Mouse (Mus musculus): ENCODE measurements around the gene Zbtb9. TPM values are rescaled to one million over a fixed set of nuclear protein-coding genes. Genes with fewer than 3 reads are reported as not detected.
A peak's percentile ranks its signal among the peaks of the same experiment; 100 is the strongest.

Gene Zbtb9
- polyA plus RNA-seq, 1 experiment from 2014 or later: 16.7 TPM

GRCm38 (mm10) chr17:26949866-26950265 is 23.1 kb upstream of the Zbtb9 start:
- peak overlapping the region; percentile 80 for H3K9ac ChIP-seq
- peak overlapping the region; percentile 72 for H3K4me3 ChIP-seq
- 45% methylated on average over 5 of the region's 5 CpGs for WGBS
- H3K4me2 ChIP-seq (replicated peaks): peak overlapping the region; percentile 90
- H3K4me1 ChIP-seq: peaks cover 81% of the 10 kb centered on the region
- peaks cover 4% of the 10 kb centered on the region for H3K36me3 ChIP-seq
- no peaks in the 10 kb centered on the region for H3K27me3 ChIP-seq
- no peaks in the 10 kb centered on the region for H3K9me3 ChIP-seq
- no peak for ATAC-seq (ENCODE audit: low FRiP score, low read depth)
- peak overlapping the region; percentile 69; the same call in 1 of the 2 replicates for H3K27ac ChIP-seq

DNA sequence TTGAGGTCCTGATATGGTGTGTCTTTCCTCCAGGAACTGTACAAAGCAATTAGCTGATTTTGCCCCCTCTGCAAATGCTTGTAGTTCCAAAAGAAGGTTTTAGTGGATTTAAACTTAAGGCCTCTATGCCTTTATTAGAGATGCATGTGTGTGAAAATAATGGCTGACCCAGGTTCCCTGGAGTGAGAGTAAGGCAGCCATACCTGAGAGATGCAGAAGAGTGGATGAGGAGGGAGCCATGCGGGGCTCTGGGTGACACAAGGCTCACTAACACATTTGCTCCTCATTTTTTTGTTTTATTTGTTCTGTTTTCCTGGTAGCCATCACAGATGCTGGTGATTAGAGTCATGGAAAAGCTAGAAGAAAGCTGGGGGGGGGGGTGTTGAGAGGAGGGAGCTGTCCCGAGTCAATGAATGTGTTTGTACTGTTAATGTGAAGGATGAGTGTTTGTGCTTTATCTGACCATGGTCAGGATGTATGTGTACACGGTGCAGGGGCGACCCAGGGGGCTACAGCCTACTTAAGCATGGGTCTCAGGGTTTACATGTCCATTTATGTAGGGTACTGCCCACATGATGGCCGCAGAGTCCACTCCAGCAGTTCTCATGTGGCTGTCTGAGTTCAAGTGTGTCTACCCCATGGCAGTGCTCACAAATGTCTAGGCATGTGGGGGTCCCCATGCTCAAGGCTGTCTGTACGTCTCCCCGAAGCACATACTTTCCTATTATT is 22.2 kb upstream of the Zbtb9 start:
- Histone ChIP-seq H3K9me3 (no peaks in the 10 kb centered on the region), H3K4me3 (peak overlapping the region; percentile 45), H3K4me1 (peaks cover 77% of the 10 kb centered on the region), H3K9ac (peak overlapping the region; percentile 70), H3K27me3 (no peaks in the 10 kb centered on the region), H3K4me2 (replicated peaks) (peak overlapping the region; percentile 90), H3K27ac (peak overlapping the region; percentile 61; the same call in 1 of the 2 replicates), H3K36me3 (peaks cover 12% of the 10 kb centered on the region)
- no peak for ATAC-seq (ENCODE audit: low FRiP score, low read depth)
- WGBS: 24% methylated on average over 7 of the region's 7 CpGs

DNA sequence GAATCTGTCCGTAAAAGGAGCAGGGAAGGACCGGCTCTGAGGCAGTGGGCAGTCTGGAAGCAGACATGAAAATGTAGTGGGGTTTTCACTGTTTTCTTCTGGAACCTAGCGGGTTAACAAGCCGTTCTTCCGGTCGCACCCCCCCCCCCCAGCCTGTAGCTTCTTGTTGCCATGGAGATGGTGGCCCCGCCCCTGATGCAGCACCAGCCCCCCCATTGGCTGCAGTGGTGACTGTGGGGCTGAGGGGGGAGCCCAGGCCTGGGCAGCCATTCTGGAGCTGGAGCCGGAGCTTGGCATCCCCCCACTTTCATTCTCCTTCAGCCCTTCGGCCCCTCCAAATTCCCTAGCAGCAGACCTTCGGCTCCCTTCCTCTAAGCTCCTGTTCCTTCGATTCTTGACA is 21.6 kb upstream of the Zbtb9 start:
- Histone ChIP-seq H3K27me3 (no peaks in the 10 kb centered on the region), H3K4me3 (peak overlapping the region; percentile 45), H3K9ac (peak overlapping the region; percentile 70), H3K36me3 (peaks cover 19% of the 10 kb centered on the region), H3K4me1 (peaks cover 70% of the 10 kb centered on the region), H3K27ac (peak overlapping the region; percentile 63; the same call in 1 of the 2 replicates), H3K9me3 (no peaks in the 10 kb centered on the region), H3K4me2 (replicated peaks) (peak overlapping the region; percentile 90)
- peak; percentile 73 for ATAC-seq (ENCODE audit: low FRiP score, low read depth)
- WGBS: 0% methylated on average over 11 of the region's 11 CpGs

DNA sequence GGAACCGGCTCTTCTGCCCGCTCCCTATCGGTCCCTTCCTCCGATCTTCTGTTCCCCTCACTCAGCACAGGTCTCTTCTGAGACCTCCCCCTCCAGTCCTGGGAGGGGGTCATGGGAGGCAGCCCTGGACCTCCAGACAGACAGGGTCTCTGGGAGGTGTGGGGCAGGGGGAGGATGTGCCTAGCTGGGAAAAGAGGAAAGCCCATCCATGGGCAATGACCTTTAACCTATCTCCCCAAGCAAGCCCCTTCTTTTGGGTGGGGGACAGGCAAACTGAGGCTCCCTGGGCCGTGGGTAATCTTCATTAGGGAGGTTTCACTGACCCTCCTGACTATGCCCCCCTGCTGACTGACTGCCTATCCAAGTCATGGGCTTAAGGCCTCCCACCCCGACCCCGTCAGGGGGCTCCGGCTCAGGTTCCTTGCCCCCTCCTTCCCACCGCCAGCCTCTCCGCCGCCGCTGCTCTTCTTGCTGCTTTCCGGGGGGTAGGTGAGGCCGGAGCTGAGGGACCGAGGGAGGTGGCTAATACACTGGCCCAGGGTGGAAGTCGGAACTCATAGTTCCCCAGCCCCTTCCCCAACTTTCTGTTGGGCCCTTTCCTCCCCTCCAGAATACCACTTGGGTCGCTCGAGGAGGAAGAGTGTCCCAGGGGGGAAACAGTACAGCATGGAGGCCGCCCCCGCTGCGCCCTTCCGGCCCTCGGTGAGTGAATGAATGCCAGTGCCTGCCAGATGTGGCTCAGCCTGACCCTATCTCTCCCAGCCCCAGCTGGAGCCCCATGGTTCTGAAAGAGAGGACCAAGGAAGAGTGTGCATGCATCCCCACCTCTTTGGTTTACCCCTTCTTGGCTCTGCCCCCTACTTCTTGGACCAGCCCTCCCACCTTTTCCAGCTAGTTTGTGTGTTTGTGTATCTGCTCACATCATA is 20.8 kb upstream of the Zbtb9 start:
- H3K4me2 ChIP-seq (replicated peaks): peak overlapping the region; percentile 90
- no peaks in the 10 kb centered on the region for H3K27me3 ChIP-seq
- H3K9me3 ChIP-seq: no peaks in the 10 kb centered on the region
- WGBS: 5% methylated on average over 22 of the region's 23 CpGs
- H3K9ac ChIP-seq: peak overlapping the region; percentile 70
- peaks cover 27% of the 10 kb centered on the region for H3K36me3 ChIP-seq
- ATAC-seq (ENCODE audit: low FRiP score, low read depth): no peak
- peak overlapping the region; percentile 45 for H3K4me3 ChIP-seq
- peak overlapping the region; percentile 63; the same call in 1 of the 2 replicates for H3K27ac ChIP-seq
- H3K4me1 ChIP-seq: peaks cover 62% of the 10 kb centered on the region

DNA sequence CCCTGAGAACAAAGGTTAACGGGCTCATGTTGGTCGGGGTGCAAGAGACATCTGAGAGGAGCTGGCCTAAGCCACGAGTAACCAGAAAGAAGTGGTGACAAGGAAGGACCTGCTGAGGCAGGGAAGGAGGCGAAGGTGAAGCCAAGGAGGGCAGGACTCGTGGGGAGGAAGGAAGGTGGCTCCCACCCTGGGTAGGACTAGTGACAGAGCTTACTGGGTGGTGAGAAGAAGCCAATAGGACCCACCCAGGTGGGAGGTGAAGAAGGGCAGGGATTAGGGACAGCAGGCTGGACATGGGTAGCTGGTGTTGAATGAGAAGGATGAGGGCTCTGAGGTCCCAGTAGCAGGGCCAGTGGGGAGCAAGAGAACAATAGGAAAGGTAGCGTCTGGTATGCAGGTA is 19.8 kb upstream of the Zbtb9 start:
- no peaks in the 10 kb centered on the region for H3K9me3 ChIP-seq
- peak overlapping the region; percentile 48; the same call in 1 of the 2 replicates for H3K27ac ChIP-seq
- H3K27me3 ChIP-seq: no peaks in the 10 kb centered on the region
- peaks cover 37% of the 10 kb centered on the region for H3K36me3 ChIP-seq
- ATAC-seq (ENCODE audit: low FRiP score, low read depth): no peak
- peak overlapping the region; percentile 45 for H3K4me3 ChIP-seq
- 25% methylated on average over 6 of the region's 6 CpGs for WGBS
- peak overlapping the region; percentile 70 for H3K9ac ChIP-seq
- peaks cover 55% of the 10 kb centered on the region for H3K4me1 ChIP-seq
- H3K4me2 ChIP-seq (replicated peaks): peak overlapping the region; percentile 90

GRCm38 (mm10) chr17:26953726-26954125 is 19.2 kb upstream of the Zbtb9 start:
- H3K4me2 ChIP-seq (replicated peaks): peak overlapping the region; percentile 90
- peaks cover 42% of the 10 kb centered on the region for H3K36me3 ChIP-seq
- H3K9ac ChIP-seq: peak overlapping the region; percentile 70
- no peaks in the 10 kb centered on the region for H3K27me3 ChIP-seq
- ATAC-seq (ENCODE audit: low FRiP score, low read depth): no peak
- H3K4me1 ChIP-seq: peaks cover 55% of the 10 kb centered on the region
- H3K4me3 ChIP-seq: peak overlapping the region; percentile 45
- H3K9me3 ChIP-seq: no peaks in the 10 kb centered on the region
- no peak overlapping the region for H3K27ac ChIP-seq
- 10% methylated on average over 14 of the region's 16 CpGs for WGBS

DNA sequence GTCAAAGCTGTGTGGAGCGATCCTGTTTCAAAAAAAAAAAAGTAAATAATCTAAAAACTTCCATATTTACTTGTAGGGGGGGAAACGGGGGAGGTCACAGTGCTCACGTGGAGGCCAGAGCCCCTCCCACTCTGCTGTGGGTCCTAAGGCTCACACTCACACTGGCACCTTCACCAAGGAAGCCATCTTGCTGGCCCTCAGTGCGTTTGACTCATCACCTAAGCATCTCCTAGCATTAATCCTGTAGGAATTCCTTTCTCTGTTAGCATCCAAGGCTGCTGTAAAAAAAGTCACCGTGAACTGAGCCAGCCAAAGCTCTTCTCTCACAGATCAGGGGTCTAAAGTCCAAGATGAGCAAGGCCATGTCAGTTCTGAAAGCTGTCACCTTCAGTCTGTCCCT is 16.7 kb upstream of the Zbtb9 start:
- Histone ChIP-seq H3K27ac (no peak overlapping the region), H3K9ac (no peak overlapping the region), H3K36me3 (peaks cover 68% of the 10 kb centered on the region), H3K27me3 (no peaks in the 10 kb centered on the region), H3K4me2 (replicated peaks) (no peak overlapping the region), H3K4me3 (no peak overlapping the region), H3K4me1 (peaks cover 31% of the 10 kb centered on the region), H3K9me3 (no peaks in the 10 kb centered on the region)
- no peak for ATAC-seq (ENCODE audit: low FRiP score, low read depth)
- WGBS: 76% methylated on average over 5 of the region's 5 CpGs

DNA sequence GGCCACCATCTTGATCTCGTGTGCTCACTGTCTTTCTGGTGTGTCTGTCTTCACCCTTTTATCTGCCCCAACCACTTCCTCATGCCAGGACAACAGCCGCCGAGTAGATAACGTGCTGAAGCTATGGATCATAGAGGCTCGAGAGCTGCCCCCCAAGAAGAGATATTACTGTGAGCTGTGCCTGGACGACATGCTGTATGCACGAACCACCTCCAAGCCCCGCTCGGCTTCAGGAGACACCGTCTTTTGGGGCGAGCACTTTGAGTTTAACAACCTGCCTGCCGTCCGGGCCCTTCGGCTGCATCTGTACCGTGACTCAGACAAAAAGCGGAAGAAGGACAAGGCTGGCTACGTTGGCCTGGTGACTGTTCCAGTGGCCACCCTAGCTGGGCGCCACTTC is 16.1 kb upstream of the Zbtb9 start:
- Histone ChIP-seq H3K4me3 (no peak overlapping the region), H3K27ac (no peak overlapping the region), H3K4me2 (replicated peaks) (no peak overlapping the region), H3K9ac (no peak overlapping the region), H3K27me3 (no peaks in the 10 kb centered on the region), H3K36me3 (peaks cover 74% of the 10 kb centered on the region), H3K4me1 (peaks cover 25% of the 10 kb centered on the region), H3K9me3 (no peaks in the 10 kb centered on the region)
- no peak for ATAC-seq (ENCODE audit: low FRiP score, low read depth)
- WGBS: 90% methylated on average over 18 of the region's 18 CpGs

- Histone ChIP-seq H3K36me3 (peaks cover 84% of the 10 kb centered on the region), H3K4me2 (replicated peaks) (no peak overlapping the region), H3K4me3 (no peak overlapping the region), H3K4me1 (peaks cover 15% of the 10 kb centered on the region), H3K27me3 (no peaks in the 10 kb centered on the region), H3K9me3 (no peaks in the 10 kb centered on the region), H3K27ac (no peak overlapping the region), H3K9ac (no peak overlapping the region)
- WGBS: 95% methylated on average over 5 of the region's 5 CpGs
- no peak for ATAC-seq (ENCODE audit: low FRiP score, low read depth)
Measured at GRCm38 (mm10) chr17:26957872-26958271, 15.1 kb upstream of the Zbtb9 start.

- no peak overlapping the region for H3K27ac ChIP-seq
Measured at GRCm38 (mm10) chr17:26958880-26959279, 14.1 kb upstream of the Zbtb9 start.

GRCm38 (mm10) chr17:26959815-26960214 is 13.2 kb upstream of the Zbtb9 start:
- no peak overlapping the region for H3K9ac ChIP-seq
- H3K27me3 ChIP-seq: no peaks in the 10 kb centered on the region
- no peaks in the 10 kb centered on the region for H3K4me1 ChIP-seq
- peaks cover 98% of the 10 kb centered on the region for H3K36me3 ChIP-seq
- H3K4me3 ChIP-seq: no peak overlapping the region
- 94% methylated on average over 4 of the region's 4 CpGs for WGBS
- H3K9me3 ChIP-seq: no peaks in the 10 kb centered on the region
- no peak overlapping the region for H3K4me2 ChIP-seq (replicated peaks)
- ATAC-seq (ENCODE audit: low FRiP score, low read depth): no peak
- no peak overlapping the region for H3K27ac ChIP-seq

More at GRCm38 (mm10) chr17:26958880-26959279, 14.1 kb upstream of the Zbtb9 start:
- H3K9ac ChIP-seq: no peak overlapping the region
- H3K9me3 ChIP-seq: no peaks in the 10 kb centered on the region
- no peak for ATAC-seq (ENCODE audit: low FRiP score, low read depth)
- no peak overlapping the region for H3K4me3 ChIP-seq
- H3K27me3 ChIP-seq: no peaks in the 10 kb centered on the region
- no peak overlapping the region for H3K4me2 ChIP-seq (replicated peaks)
- H3K36me3 ChIP-seq: peaks cover 92% of the 10 kb centered on the region
- WGBS: 62% methylated on average over 5 of the region's 5 CpGs
- peaks cover 5% of the 10 kb centered on the region for H3K4me1 ChIP-seq

All from limb, embryonic 13.5 days (tissue).